Mouse (Mus musculus) bone marrow macrophage, adult 2 months (primary cell): ENCODE measurements around the gene Kcnmb2.

ENCODE experiments used
- CTCF ChIP-seq: IDR thresholded peaks from 2 replicates; pipeline ENCODE4 v1.5.1; 2012; ENCODE audit warnings: low read depth, mild to moderate bottlenecking, low read length, moderate library complexity
- POLR2A ChIP-seq: IDR thresholded peaks from 2 replicates; pipeline ENCODE4 v1.6.1; 2012; ENCODE audit warnings: mild to moderate bottlenecking, low read depth, low read length, borderline replicate concordance

- no peak for TF ChIP-seq CTCF
- TF ChIP-seq POLR2A: no peak
Measured at GRCm38 (mm10) chr3:32189956-32190355, 287.6 kb downstream of the Kcnmb2 start.
